Mouse (Mus musculus) forebrain, embryonic 11.5 days (tissue): ENCODE data around the gene Ncan. TPM values are rescaled to one million over a fixed set of nuclear protein-coding genes. Genes with fewer than 3 reads are reported as not detected.

ENCODE experiments used
- ATAC-seq: fragments of 200-750 bp; cut with Nextera tagmentation; replicated peaks from 2 replicates; pipeline ENCODE4 v1.8.0; 2017; ENCODE audit warnings: moderate TSS enrichment; ENCODE audit not compliant: low FRiP score
- DNase-seq: peaks from one replicate; pipeline ENCODE4 v3.0.0-alpha.2; 2017; ENCODE audit warnings: low spot score
- H3K27ac ChIP-seq: fragments of 300-500 bp; sonication (generic); 2 replicates; pipeline ENCODE4 v1.5.1; 2014; ENCODE audit warnings: low read depth, low read length
- H3K27me3 ChIP-seq: fragments of 300-500 bp; sonication (generic); 2 replicates; pipeline ENCODE4 v1.6.1; 2014; ENCODE audit warnings: mild to moderate bottlenecking, low read length, mixed read lengths; ENCODE audit not compliant: control insufficient read depth, insufficient read depth
- H3K36me3 ChIP-seq: fragments of 300-500 bp; sonication (generic); 2 replicates; pipeline ENCODE4 v1.6.1; 2014; ENCODE audit warnings: mild to moderate bottlenecking, low read length, moderate library complexity, mixed read lengths; ENCODE audit not compliant: control insufficient read depth, insufficient read depth
- H3K4me1 ChIP-seq: fragments of 300-500 bp; sonication (generic); replicated peaks from 2 replicates; pipeline ENCODE4 v1.6.1; 2014; ENCODE audit warnings: low read length, mixed read lengths; ENCODE audit not compliant: control insufficient read depth, insufficient read depth
- H3K4me2 ChIP-seq: fragments of 300-500 bp; sonication (generic); 2 replicates; pipeline ENCODE4 v1.6.1; 2014; ENCODE audit warnings: low read depth, mild to moderate bottlenecking, low read length, moderate library complexity, mixed read lengths; ENCODE audit not compliant: severe bottlenecking
- H3K4me3 ChIP-seq: fragments of 300-500 bp; sonication (generic); 2 replicates; pipeline ENCODE4 v1.5.1; 2014; ENCODE audit warnings: low read depth, low read length
- H3K9ac ChIP-seq: fragments of 300-500 bp; sonication (generic); 2 replicates; pipeline ENCODE4 v1.6.1; 2014; ENCODE audit warnings: low read length
- H3K9me3 ChIP-seq: fragments of 300-500 bp; sonication (generic); 2 replicates; pipeline ENCODE4 v1.6.1; 2016; ENCODE audit warnings: low read length, mixed read lengths; ENCODE audit not compliant: control insufficient read depth
- WGBS: fragments of 180-500 bp; shearing (Covaris S2); extraction: QIAGEN DNeasy Blood & Tissue Kit; methylation state at CpG from one replicate; pipeline ENCODE4 v1.1.7; 2014; 5-methylcytosine and 5-hydroxymethylcytosine counted together
- polyA plus RNA-seq: library from polyadenylated mRNA; unstranded; fragments of >200 nt; fragmentation: Nextera tagmentation; extraction: Ambion mirVana; gene quantifications from 2 replicates; pipeline ENCODE4 v1.2.1, GENCODE M21; 2014

Ncan gene
- polyA plus RNA-seq, 1 experiment from 2014 or later = 51.5 TPM

DNA sequence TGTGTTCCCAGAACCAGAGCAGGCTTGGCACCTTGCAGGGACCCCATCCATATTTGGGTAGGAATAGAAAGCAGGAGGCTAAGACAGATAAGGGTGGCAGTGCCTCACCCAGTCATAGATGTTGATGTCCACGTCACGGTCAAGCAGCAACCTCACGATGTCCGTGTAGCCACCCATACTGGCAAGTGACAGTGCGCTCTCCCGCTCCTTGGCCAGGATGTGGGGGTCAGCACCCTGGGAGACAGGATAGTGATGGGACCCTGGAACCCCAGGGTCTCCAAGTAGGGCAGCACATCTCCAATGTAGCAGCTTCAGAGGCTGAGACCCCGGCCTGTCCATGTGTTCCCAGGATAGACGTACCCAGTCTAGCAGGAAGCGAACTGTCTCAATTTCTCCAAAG is 14.3 kb upstream of the Ncan start:
- WGBS = 94% methylated on average over 9 of the region's 9 CpGs

GRCm38 (mm10) chr8:70134086-70134485 is 13.4 kb upstream of the Ncan start:
- no peaks in the 10 kb centered on the region for H3K9me3 ChIP-seq
- no peaks in the 10 kb centered on the region for H3K27me3 ChIP-seq
- no peak overlapping the region for H3K27ac ChIP-seq
- H3K4me1 ChIP-seq = peaks cover 8% of the 10 kb centered on the region
- no peak overlapping the region for H3K4me3 ChIP-seq
- 92% methylated on average over 5 of the region's 5 CpGs for WGBS
- peaks cover 16% of the 10 kb centered on the region; the same call in 1 of the 2 replicates for H3K36me3 ChIP-seq
- H3K4me2 ChIP-seq = no peak overlapping the region
- no peak for DNase-seq
- no peak for ATAC-seq
- no peak overlapping the region for H3K9ac ChIP-seq

More for the DNA sequence above, 14.3 kb upstream of the Ncan start:
- no peak for ATAC-seq
- H3K9me3 ChIP-seq = no peaks in the 10 kb centered on the region
- no peak overlapping the region for H3K4me2 ChIP-seq
- H3K27ac ChIP-seq = no peak overlapping the region
- H3K4me3 ChIP-seq = no peak overlapping the region
- no peak for DNase-seq
- no peaks in the 10 kb centered on the region for H3K27me3 ChIP-seq
- H3K9ac ChIP-seq = no peak overlapping the region
- peaks cover 16% of the 10 kb centered on the region; the same call in 1 of the 2 replicates for H3K36me3 ChIP-seq
- peaks cover 8% of the 10 kb centered on the region for H3K4me1 ChIP-seq

GRCm38 (mm10) chr8:70131166-70131883 is 10.7 kb upstream of the Ncan start, which contains the start of gene Nr2c2ap:
TSS of gene Nr2c2ap (plus strand) at chr8:70131333.
- DNase-seq (peak; percentile 90), ATAC-seq (peak; percentile 88)
- Histone ChIP-seq H3K9me3 (no peaks in the 10 kb centered on the region), H3K4me3 (peak within 1 kb of the TSS; percentile 75), H3K9ac (peak within 1 kb of the TSS; percentile 75), H3K27ac (no peak within 1 kb of the TSS), H3K4me2 (peak within 1 kb of the TSS; percentile 76), H3K4me1 (peaks cover 2% of the 10 kb centered on the region; the same call in 1 of the 2 replicates), H3K36me3 (peaks cover 16% of the 10 kb centered on the region; the same call in 1 of the 2 replicates), H3K27me3 (no peaks in the 10 kb centered on the region)
- 1% methylated on average over 37 of the region's 37 CpGs for WGBS

GRCm38 (mm10) chr8:70130066-70130465 is 9.4 kb upstream of the Ncan start:
- no peak overlapping the region for H3K4me2 ChIP-seq
- no peaks in the 10 kb centered on the region for H3K27me3 ChIP-seq
- no peak overlapping the region for H3K27ac ChIP-seq
- H3K4me1 ChIP-seq = peaks cover 2% of the 10 kb centered on the region; the same call in 1 of the 2 replicates
- no peaks in the 10 kb centered on the region for H3K9me3 ChIP-seq
- no peak for ATAC-seq
- H3K9ac ChIP-seq = no peak overlapping the region
- H3K4me3 ChIP-seq = no peak overlapping the region
- 80% methylated on average over 3 of the region's 3 CpGs for WGBS
- peaks cover 8% of the 10 kb centered on the region; the same call in 1 of the 2 replicates for H3K36me3 ChIP-seq
- DNase-seq = no peak

DNA sequence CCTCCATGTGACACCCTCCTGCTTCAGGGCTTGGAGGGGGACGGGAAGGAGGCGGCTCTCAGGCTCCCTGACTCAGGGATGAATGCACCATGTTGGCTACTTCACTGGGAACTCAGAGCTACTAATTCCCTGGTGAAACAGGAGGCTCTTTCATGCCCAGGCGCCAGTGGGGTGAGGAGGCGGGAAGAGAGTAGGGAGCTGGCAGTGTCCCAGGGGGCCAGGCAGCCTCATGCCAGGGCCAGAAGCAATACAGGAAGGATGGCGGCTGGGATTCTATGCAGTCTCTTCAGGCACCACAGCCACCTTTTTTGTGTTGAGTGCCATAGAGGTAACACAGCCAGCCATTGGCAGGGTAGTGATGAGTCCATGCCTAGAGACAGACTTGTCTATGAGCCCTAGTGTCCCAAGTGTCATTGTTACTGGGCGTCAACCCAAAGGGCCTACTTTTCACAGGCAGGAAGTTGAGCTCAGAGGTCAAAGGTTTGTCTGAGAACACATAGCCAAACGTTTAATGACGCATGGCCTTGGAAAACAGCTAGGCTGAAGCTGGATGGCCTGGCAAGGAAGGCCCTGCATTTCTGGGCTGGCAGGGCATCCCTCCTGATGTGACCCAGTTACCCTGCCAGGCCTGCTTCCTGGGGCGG is 8.8 kb upstream of the Ncan start:
- Histone ChIP-seq H3K9ac (no peak overlapping the region), H3K4me1 (peaks cover 2% of the 10 kb centered on the region; the same call in 1 of the 2 replicates), H3K4me3 (no peak overlapping the region), H3K27ac (no peak overlapping the region), H3K4me2 (no peak overlapping the region), H3K9me3 (no peaks in the 10 kb centered on the region), H3K27me3 (no peaks in the 10 kb centered on the region), H3K36me3 (peaks cover 5% of the 10 kb centered on the region; the same call in 1 of the 2 replicates)
- ATAC-seq (no peak), DNase-seq (no peak)
- WGBS = 72% methylated on average over 9 of the region's 9 CpGs

DNA sequence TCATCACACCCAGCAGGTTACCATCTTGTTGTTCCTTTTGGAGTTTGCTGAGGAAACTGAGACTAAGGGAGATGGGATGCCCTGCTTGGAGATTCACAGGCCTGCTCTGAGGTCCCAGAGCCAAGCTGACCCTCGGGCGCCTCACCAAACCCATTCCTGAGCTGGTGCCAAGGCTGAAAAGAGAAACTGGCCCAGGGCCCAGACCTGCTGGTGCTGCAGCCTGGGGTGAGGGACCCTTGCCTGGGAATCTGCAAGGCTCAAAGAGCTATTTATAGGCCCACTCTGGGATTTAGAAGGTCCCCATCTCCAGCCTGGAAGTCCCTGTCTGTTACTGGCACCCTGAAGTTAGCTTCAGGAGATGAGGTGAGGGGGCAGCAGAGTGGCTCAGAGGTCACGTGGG is 7.8 kb upstream of the Ncan start:
- WGBS = 74% methylated on average over 3 of the region's 3 CpGs

GRCm38 (mm10) chr8:70124992-70125391 is 4.3 kb upstream of the Ncan start:
- no peak overlapping the region for H3K4me3 ChIP-seq
- no peak for DNase-seq
- no peaks in the 10 kb centered on the region for H3K9me3 ChIP-seq
- H3K9ac ChIP-seq = no peak overlapping the region
- H3K36me3 ChIP-seq = no peaks in the 10 kb centered on the region
- H3K4me1 ChIP-seq = no peaks in the 10 kb centered on the region
- H3K27ac ChIP-seq = no peak overlapping the region
- H3K4me2 ChIP-seq = no peak overlapping the region
- no peaks in the 10 kb centered on the region for H3K27me3 ChIP-seq
- ATAC-seq = no peak
- WGBS = 61% methylated on average over 8 of the region's 8 CpGs

More for the DNA sequence above, 7.8 kb upstream of the Ncan start:
- H3K27me3 ChIP-seq = no peaks in the 10 kb centered on the region
- no peak overlapping the region for H3K4me3 ChIP-seq
- H3K4me1 ChIP-seq = peaks cover 2% of the 10 kb centered on the region; the same call in 1 of the 2 replicates
- H3K9ac ChIP-seq = no peak overlapping the region
- DNase-seq (no peak), ATAC-seq (no peak)
- H3K36me3 ChIP-seq = peaks cover 1% of the 10 kb centered on the region; the same call in 1 of the 2 replicates
- H3K9me3 ChIP-seq = no peaks in the 10 kb centered on the region
- H3K4me2 ChIP-seq = no peak overlapping the region
- no peak overlapping the region for H3K27ac ChIP-seq

GRCm38 (mm10) chr8:70122863-70123262 is 2.2 kb upstream of the Ncan start:
- Histone ChIP-seq H3K9me3 (no peaks in the 10 kb centered on the region), H3K9ac (no peak overlapping the region), H3K4me1 (peaks cover 2% of the 10 kb centered on the region; the same call in 1 of the 2 replicates), H3K4me3 (no peak overlapping the region), H3K36me3 (no peaks in the 10 kb centered on the region), H3K4me2 (no peak overlapping the region), H3K27me3 (peaks cover 2% of the 10 kb centered on the region; the same call in 1 of the 2 replicates), H3K27ac (no peak overlapping the region)
- DNase-seq (no peak), ATAC-seq (no peak)
- WGBS = 63% methylated on average over 2 of the region's 2 CpGs
